Mouse (Mus musculus): ENCODE data around the gene Tmem251. TPM values are rescaled to one million over a fixed set of nuclear protein-coding genes. Genes with fewer than 3 reads are reported as not detected.

Tmem251 gene
- polyA plus RNA-seq, 1 experiment from 2014 or later, result 11.9 TPM

DNA sequence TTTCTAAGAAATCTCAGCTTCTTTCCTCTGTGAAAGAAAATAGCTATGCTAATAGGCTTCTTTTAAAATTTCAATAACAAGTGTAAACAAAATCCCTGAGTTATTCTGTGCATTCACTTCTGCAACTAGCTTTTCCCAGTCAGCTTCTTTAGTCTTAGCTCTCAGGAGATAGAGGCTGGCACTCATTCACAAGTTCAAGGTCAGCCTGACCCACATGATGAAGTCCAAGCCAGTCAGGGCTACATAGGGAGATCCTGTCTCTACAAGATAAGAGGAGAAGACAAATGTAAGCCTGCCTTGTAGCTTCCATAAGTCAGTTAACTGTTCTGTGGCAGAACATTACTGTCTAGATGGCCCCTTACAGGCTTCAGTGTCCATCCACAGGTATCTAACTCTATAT, 20.1 kb downstream of the Tmem251 start:
- Histone ChIP-seq H3K9me3 (ENCODE audit: control insufficient read depth, low read length) (no peaks in the 10 kb centered on the region), H3K4me2 (ENCODE audit: low read length) (no peak overlapping the region), H3K4me1 (replicated peaks; ENCODE audit: control insufficient read depth, insufficient read depth, low read length) (peaks cover 10% of the 10 kb centered on the region), H3K27ac (ENCODE audit: low read length) (no peak overlapping the region), H3K9ac (replicated peaks; ENCODE audit: low read depth, low read length) (no peak overlapping the region), H3K27me3 (replicated peaks; ENCODE audit: control insufficient read depth, insufficient read depth, low read length) (no peaks in the 10 kb centered on the region), H3K4me3 (replicated peaks; ENCODE audit: low read length) (no peak overlapping the region), H3K36me3 (ENCODE audit: control insufficient read depth, insufficient read depth) (peaks cover 27% of the 10 kb centered on the region)
- no peak for ATAC-seq

DNA sequence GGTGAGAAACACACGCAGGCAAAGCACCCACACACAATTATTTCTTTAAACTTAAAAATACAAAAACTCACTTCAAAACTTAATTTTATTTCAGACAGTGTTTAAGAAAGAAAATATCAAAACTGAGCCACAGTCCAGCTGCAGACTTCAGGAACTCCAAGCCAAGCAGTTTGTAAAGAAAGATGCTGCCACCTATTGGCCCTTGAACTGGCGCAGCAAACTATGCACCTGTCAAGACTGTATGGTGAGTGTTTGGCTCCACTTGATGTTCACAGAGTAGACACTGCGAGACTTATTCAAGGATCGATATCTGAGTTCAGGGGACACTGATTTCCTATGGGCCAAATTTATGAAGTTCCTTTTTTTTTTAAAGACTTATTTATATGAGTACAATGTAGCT, 25.4 kb downstream of the Tmem251 start:
- peaks cover 47% of the 10 kb centered on the region for H3K36me3 ChIP-seq (ENCODE audit: control insufficient read depth, insufficient read depth)
- no peak overlapping the region for H3K27ac ChIP-seq (ENCODE audit: low read length)
- ATAC-seq, result no peak
- H3K4me3 ChIP-seq (replicated peaks; ENCODE audit: low read length), result no peak overlapping the region
- 95% methylated on average over 4 of the region's 4 CpGs for WGBS
- H3K9ac ChIP-seq (replicated peaks; ENCODE audit: low read depth, low read length), result no peak overlapping the region
- H3K4me1 ChIP-seq (replicated peaks; ENCODE audit: control insufficient read depth, insufficient read depth, low read length), result no peaks in the 10 kb centered on the region
- H3K27me3 ChIP-seq (replicated peaks; ENCODE audit: control insufficient read depth, insufficient read depth, low read length), result no peaks in the 10 kb centered on the region
- peaks cover 3% of the 10 kb centered on the region; the same call in 1 of the 2 replicates for H3K9me3 ChIP-seq (ENCODE audit: control insufficient read depth, low read length)
- no peak overlapping the region for H3K4me2 ChIP-seq (ENCODE audit: low read length)

DNA sequence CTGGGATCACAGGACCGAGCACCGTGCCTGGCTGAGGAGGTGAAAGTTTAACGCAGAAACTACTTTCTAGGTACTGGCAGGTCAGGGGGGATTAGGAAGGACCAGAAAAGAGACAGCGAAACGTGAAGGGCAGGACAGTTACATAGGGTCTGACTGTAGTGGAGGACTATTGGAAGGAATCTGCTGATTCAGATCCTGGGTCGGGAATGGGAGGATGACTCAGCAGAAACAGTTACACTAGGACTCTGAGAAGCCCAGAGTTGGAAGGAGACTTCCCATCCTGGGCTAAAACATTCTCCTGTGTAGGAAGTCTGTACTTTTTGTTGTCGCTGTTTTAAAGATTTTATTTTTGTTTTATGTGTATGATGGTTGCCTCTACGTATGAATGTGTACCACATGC, 28.0 kb downstream of the Tmem251 start:
- H3K4me3 ChIP-seq (replicated peaks; ENCODE audit: low read length), result no peak overlapping the region
- 98% methylated on average over 8 of the region's 8 CpGs for WGBS

DNA sequence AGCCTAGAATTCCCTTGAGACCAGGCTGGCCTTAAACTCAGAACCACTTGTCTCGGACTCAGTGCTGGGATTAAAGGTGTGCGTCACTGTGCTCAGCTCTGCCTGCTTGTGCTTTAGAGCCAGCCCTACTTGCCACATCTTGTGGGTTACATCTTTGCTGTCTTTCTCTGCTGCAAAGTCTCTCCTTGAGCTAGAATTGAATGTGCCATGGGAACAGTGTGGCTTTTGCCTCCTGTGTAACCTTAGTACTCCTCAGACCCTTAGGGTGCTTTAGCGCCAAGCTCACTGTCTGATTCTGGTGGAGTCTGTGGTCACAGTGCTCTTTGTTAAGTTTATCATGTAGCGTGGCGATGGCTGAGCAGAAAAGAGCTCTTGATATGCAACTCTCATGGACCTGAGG, 29.1 kb downstream of the Tmem251 start:
- Histone ChIP-seq H3K4me1 (replicated peaks; ENCODE audit: control insufficient read depth, insufficient read depth, low read length) (no peaks in the 10 kb centered on the region), H3K27ac (ENCODE audit: low read length) (no peak overlapping the region), H3K4me3 (replicated peaks; ENCODE audit: low read length) (no peak overlapping the region), H3K27me3 (replicated peaks; ENCODE audit: control insufficient read depth, insufficient read depth, low read length) (no peaks in the 10 kb centered on the region), H3K9ac (replicated peaks; ENCODE audit: low read depth, low read length) (no peak overlapping the region), H3K36me3 (ENCODE audit: control insufficient read depth, insufficient read depth) (peaks cover 47% of the 10 kb centered on the region), H3K4me2 (ENCODE audit: low read length) (no peak overlapping the region), H3K9me3 (ENCODE audit: control insufficient read depth, low read length) (peaks cover 3% of the 10 kb centered on the region; the same call in 1 of the 2 replicates)
- 95% methylated on average over 5 of the region's 5 CpGs for WGBS
- ATAC-seq, result no peak

More for the DNA sequence above, 28.0 kb downstream of the Tmem251 start:
- H3K27ac ChIP-seq (ENCODE audit: low read length), result no peak overlapping the region
- no peak for ATAC-seq
- no peaks in the 10 kb centered on the region for H3K27me3 ChIP-seq (replicated peaks; ENCODE audit: control insufficient read depth, insufficient read depth, low read length)
- peaks cover 3% of the 10 kb centered on the region; the same call in 1 of the 2 replicates for H3K9me3 ChIP-seq (ENCODE audit: control insufficient read depth, low read length)
- H3K9ac ChIP-seq (replicated peaks; ENCODE audit: low read depth, low read length), result no peak overlapping the region
- no peaks in the 10 kb centered on the region for H3K4me1 ChIP-seq (replicated peaks; ENCODE audit: control insufficient read depth, insufficient read depth, low read length)
- peaks cover 47% of the 10 kb centered on the region for H3K36me3 ChIP-seq (ENCODE audit: control insufficient read depth, insufficient read depth)
- no peak overlapping the region for H3K4me2 ChIP-seq (ENCODE audit: low read length)

DNA sequence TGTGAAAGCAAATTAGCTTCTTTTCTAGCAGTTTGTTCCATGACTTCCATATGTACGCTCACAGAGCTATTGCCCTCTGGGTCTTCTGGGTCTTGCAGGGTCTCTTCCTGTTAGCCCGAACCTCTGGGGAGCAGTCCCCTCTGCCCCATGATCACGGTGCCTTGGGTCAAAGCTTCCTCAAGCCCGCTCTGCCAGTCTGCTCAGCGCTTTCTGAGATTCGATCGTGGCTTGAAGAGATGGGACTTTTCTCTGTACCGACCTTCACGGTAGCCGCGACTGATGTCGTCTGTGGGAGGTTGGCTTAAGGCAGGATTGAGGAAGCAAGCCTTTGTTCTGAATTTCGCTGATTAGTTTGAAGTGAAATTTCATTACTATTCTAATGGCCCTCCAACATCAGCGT, 32.5 kb downstream of the Tmem251 start:
- ATAC-seq, result no peak
- H3K27me3 ChIP-seq (replicated peaks; ENCODE audit: control insufficient read depth, insufficient read depth, low read length), result no peaks in the 10 kb centered on the region
- H3K9me3 ChIP-seq (ENCODE audit: control insufficient read depth, low read length), result peaks cover 3% of the 10 kb centered on the region; the same call in 1 of the 2 replicates
- no peak overlapping the region for H3K27ac ChIP-seq (ENCODE audit: low read length)
- peaks cover 28% of the 10 kb centered on the region for H3K36me3 ChIP-seq (ENCODE audit: control insufficient read depth, insufficient read depth)
- H3K4me1 ChIP-seq (replicated peaks; ENCODE audit: control insufficient read depth, insufficient read depth, low read length), result no peaks in the 10 kb centered on the region
- no peak overlapping the region for H3K9ac ChIP-seq (replicated peaks; ENCODE audit: low read depth, low read length)
- WGBS, result 90% methylated on average over 14 of the region's 14 CpGs
- H3K4me3 ChIP-seq (replicated peaks; ENCODE audit: low read length), result no peak overlapping the region
- H3K4me2 ChIP-seq (ENCODE audit: low read length), result no peak overlapping the region

DNA sequence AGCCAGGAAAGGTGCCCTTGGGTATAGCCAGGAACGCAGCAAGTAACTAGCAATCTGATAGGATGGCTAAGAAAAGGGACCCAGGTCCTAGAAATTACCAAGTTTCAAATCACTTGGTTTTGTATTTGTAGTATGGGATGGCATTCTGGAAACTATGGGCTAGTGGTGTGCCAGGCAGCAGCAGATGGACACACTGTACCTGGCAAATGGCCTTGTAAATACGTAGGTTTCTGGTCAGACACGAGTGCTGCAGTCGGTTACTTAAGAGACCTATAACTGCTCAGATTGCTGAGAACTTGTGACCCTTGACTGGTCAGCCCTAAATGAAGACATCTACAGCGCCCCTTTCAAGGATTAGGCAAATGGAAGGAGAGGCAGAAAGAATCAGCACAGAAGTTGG, 34.6 kb downstream of the Tmem251 start:
- ATAC-seq, result no peak
- H3K4me2 ChIP-seq (ENCODE audit: low read length), result no peak overlapping the region
- H3K4me3 ChIP-seq (replicated peaks; ENCODE audit: low read length), result no peak overlapping the region
- WGBS, result 85% methylated on average over 5 of the region's 5 CpGs
- peaks cover 15% of the 10 kb centered on the region for H3K36me3 ChIP-seq (ENCODE audit: control insufficient read depth, insufficient read depth)
- no peak overlapping the region for H3K9ac ChIP-seq (replicated peaks; ENCODE audit: low read depth, low read length)
- H3K27me3 ChIP-seq (replicated peaks; ENCODE audit: control insufficient read depth, insufficient read depth, low read length), result no peaks in the 10 kb centered on the region
- H3K4me1 ChIP-seq (replicated peaks; ENCODE audit: control insufficient read depth, insufficient read depth, low read length), result no peaks in the 10 kb centered on the region
- no peaks in the 10 kb centered on the region for H3K9me3 ChIP-seq (ENCODE audit: control insufficient read depth, low read length)
- no peak overlapping the region for H3K27ac ChIP-seq (ENCODE audit: low read length)

DNA sequence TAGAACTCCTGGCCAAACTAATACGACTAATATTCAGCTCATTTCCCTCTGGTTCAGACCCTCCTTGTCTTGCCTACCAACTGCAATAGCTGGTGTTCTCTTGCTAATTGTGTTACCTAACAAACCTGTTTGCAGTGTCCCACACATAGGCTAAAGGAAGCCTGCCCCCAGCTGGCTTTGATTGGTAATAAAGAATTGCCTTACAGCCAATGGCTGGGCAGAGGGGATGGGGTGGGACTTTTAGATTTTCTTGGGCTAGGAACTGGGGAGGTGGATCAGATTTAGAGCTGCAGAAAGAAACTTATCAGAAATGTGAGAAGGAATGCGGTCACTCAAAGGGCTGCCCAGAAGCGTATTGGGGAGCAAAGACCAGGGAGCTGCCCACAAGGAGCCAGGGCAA, 35.9 kb downstream of the Tmem251 start:
- 59% methylated on average over 3 of the region's 3 CpGs for WGBS
- Histone ChIP-seq H3K4me2 (ENCODE audit: low read length) (no peak overlapping the region), H3K36me3 (ENCODE audit: control insufficient read depth, insufficient read depth) (peaks cover 11% of the 10 kb centered on the region), H3K4me3 (replicated peaks; ENCODE audit: low read length) (no peak overlapping the region), H3K27ac (ENCODE audit: low read length) (no peak overlapping the region), H3K9me3 (ENCODE audit: control insufficient read depth, low read length) (no peaks in the 10 kb centered on the region), H3K27me3 (replicated peaks; ENCODE audit: control insufficient read depth, insufficient read depth, low read length) (no peaks in the 10 kb centered on the region), H3K4me1 (replicated peaks; ENCODE audit: control insufficient read depth, insufficient read depth, low read length) (no peaks in the 10 kb centered on the region), H3K9ac (replicated peaks; ENCODE audit: low read depth, low read length) (no peak overlapping the region)
- ATAC-seq, result no peak

DNA sequence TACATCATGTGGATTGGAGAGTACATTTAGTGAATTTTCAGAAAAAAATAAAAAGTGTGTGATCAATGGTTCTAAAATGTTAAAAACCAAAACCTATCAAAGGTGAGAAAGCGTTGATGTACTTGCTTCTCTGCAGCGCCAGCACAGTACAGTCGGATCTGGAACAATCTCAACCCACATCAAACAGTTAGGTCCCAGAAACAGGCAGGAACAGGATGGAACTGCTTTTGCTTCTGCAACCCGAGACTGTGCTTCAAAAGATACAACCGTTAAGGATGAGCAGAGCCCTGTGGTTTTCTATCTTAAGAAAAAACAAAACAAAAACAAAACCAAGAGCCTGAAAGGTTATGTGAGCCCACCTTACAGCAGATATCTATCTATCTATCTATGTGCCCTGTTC, 39.3 kb downstream of the Tmem251 start:
- Histone ChIP-seq H3K4me3 (replicated peaks; ENCODE audit: low read length) (no peak overlapping the region), H3K9ac (replicated peaks; ENCODE audit: low read depth, low read length) (no peak overlapping the region), H3K4me2 (ENCODE audit: low read length) (no peak overlapping the region), H3K36me3 (ENCODE audit: control insufficient read depth, insufficient read depth) (peaks cover 18% of the 10 kb centered on the region; the same call in 1 of the 2 replicates), H3K27ac (ENCODE audit: low read length) (no peak overlapping the region), H3K9me3 (ENCODE audit: control insufficient read depth, low read length) (no peaks in the 10 kb centered on the region), H3K27me3 (replicated peaks; ENCODE audit: control insufficient read depth, insufficient read depth, low read length) (no peaks in the 10 kb centered on the region), H3K4me1 (replicated peaks; ENCODE audit: control insufficient read depth, insufficient read depth, low read length) (no peaks in the 10 kb centered on the region)
- no peak for ATAC-seq
- WGBS, result 96% methylated on average over 5 of the region's 5 CpGs

DNA sequence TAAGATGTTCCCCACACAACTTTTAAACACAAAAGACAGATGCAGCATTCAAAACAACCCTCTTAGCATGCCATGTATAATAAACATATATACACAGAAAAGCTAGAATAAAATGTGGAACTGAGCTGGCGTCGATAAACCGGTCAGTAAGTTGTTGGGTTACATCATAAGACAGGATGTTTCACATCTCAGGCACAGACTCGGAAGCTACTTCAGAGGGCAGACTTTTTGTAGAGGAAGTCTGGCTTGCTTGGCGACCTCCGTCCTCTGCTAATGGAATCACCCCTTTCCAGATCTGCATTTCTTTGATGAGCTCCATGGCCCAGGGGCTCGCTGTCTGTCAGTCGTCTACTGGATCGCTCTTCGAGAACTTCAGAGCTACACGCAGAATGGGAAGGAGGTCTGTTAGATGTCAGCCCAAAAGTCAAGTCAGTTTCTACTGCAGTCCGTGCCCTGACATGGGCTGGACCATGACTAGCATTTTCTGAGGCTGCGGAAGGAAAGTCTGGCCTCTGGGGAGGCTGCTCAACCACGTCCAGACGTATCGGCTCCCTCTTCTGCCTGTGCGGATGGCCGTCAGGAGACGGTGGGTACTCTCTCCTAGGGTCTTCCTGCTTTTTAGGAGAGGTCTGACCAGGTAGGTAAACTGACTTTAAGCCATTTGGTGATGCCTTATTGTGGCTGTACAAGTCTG, 41.5 kb downstream of the Tmem251 start:
- H3K4me3 ChIP-seq (replicated peaks; ENCODE audit: low read length), result no peak overlapping the region
- peaks cover 26% of the 10 kb centered on the region for H3K36me3 ChIP-seq (ENCODE audit: control insufficient read depth, insufficient read depth)
- WGBS, result 94% methylated on average over 19 of the region's 19 CpGs
- H3K9me3 ChIP-seq (ENCODE audit: control insufficient read depth, low read length), result no peaks in the 10 kb centered on the region
- no peaks in the 10 kb centered on the region for H3K4me1 ChIP-seq (replicated peaks; ENCODE audit: control insufficient read depth, insufficient read depth, low read length)
- no peak for ATAC-seq
- H3K27ac ChIP-seq (ENCODE audit: low read length), result no peak overlapping the region
- H3K27me3 ChIP-seq (replicated peaks; ENCODE audit: control insufficient read depth, insufficient read depth, low read length), result no peaks in the 10 kb centered on the region
- H3K9ac ChIP-seq (replicated peaks; ENCODE audit: low read depth, low read length), result no peak overlapping the region
- no peak overlapping the region for H3K4me2 ChIP-seq (ENCODE audit: low read length)

DNA sequence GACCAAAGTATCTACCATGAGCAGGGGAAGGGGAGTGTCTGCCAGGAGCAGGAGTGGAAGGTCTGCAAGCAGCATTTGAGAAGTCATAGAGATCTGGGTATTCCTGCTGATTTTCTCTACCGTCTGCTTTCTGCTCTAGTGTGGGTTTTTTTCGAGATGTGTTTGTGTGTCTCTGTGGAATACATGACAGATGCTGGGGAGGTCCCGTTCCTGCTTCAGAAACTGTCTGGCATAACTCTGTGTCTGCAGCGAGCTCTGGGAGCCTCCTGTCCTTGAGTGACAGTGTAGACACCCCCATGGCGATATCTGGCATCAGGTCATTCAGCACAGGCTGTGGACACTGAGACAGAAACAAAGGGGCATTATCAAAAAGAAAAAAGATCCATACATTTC, 42.0 kb downstream of the Tmem251 start:
- H3K27ac ChIP-seq (ENCODE audit: low read length), result no peak overlapping the region
- H3K27me3 ChIP-seq (replicated peaks; ENCODE audit: control insufficient read depth, insufficient read depth, low read length), result no peaks in the 10 kb centered on the region
- H3K4me2 ChIP-seq (ENCODE audit: low read length), result no peak overlapping the region
- no peak for ATAC-seq
- no peak overlapping the region for H3K4me3 ChIP-seq (replicated peaks; ENCODE audit: low read length)
- no peaks in the 10 kb centered on the region for H3K9me3 ChIP-seq (ENCODE audit: control insufficient read depth, low read length)
- 81% methylated on average over 5 of the region's 5 CpGs for WGBS
- H3K9ac ChIP-seq (replicated peaks; ENCODE audit: low read depth, low read length), result no peak overlapping the region
- no peaks in the 10 kb centered on the region for H3K4me1 ChIP-seq (replicated peaks; ENCODE audit: control insufficient read depth, insufficient read depth, low read length)
- peaks cover 31% of the 10 kb centered on the region for H3K36me3 ChIP-seq (ENCODE audit: control insufficient read depth, insufficient read depth)
